Comparison of ENCODE assay signal across 14 mouse cellular contexts in the genomic region with DNA sequence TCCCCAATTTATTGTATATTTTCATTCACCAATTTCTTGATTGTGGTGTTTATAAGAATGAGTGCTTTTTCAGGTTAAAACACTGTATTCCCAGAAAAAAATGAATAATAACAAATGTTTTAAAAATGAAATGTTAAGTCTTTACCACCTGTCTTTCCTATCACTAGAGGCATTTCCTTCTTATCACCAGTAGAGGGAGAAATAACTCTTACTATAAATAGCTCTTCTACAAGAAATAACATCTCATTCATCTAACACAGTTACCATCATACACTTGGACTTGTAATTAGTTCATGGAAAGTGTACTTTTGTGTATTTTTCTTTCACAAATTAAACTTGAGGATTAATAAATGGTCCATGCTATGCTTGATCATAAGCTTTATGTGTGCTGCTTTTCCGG. TPM values are rescaled to one million over a fixed set of nuclear protein-coding genes. Genes with fewer than 3 reads are reported as not detected.
DNase-seq lines count a peak whose midpoint lies in the region; ATAC-seq lines count a peak whose summit lies in the region.
"Had no signal": no experiment of that assay in that cellular context is flagged by ENCODE, and none has a peak within 500 bp of the region (broad histone marks: within the 10 kb centered on the region; RNA-seq: fewer than 3 reads in every experiment).

No protein-coding gene starts in this region.

- no peak overlapping the region for H3K4me3 ChIP-seq in forebrain, embryonic 15.5 days
- H3K4me3 ChIP-seq in forebrain, embryonic 12.5 days (replicated peaks) = no peak overlapping the region
- no peak overlapping the region for H3K4me3 ChIP-seq in midbrain, embryonic 14.5 days (replicated peaks; ENCODE audit: low read depth, low read length)
- no peak overlapping the region for H3K4me3 ChIP-seq in midbrain, embryonic 13.5 days (replicated peaks)
- H3K4me3 ChIP-seq: heart, embryonic 13.5 days; intestine, embryonic 15.5 days; midbrain, embryonic 12.5 days had no signal

- H3K27me3 ChIP-seq in forebrain, embryonic 15.5 days = no peaks in the 10 kb centered on the region
- H3K27me3 ChIP-seq in forebrain, embryonic 12.5 days = no peaks in the 10 kb centered on the region
- no peaks in the 10 kb centered on the region for H3K27me3 ChIP-seq in midbrain, embryonic 14.5 days (ENCODE audit: control insufficient read depth, insufficient read depth, low read length)
- no peaks in the 10 kb centered on the region for H3K27me3 ChIP-seq in midbrain, embryonic 13.5 days
- H3K27me3 ChIP-seq: heart, embryonic 13.5 days; intestine, embryonic 15.5 days; midbrain, embryonic 12.5 days had no signal

- H3K36me3 ChIP-seq in forebrain, embryonic 15.5 days = no peaks in the 10 kb centered on the region
- no peaks in the 10 kb centered on the region for H3K36me3 ChIP-seq in forebrain, embryonic 12.5 days (replicated peaks)
- no peaks in the 10 kb centered on the region for H3K36me3 ChIP-seq in midbrain, embryonic 14.5 days (ENCODE audit: control insufficient read depth, insufficient read depth, low read length)
- no peaks in the 10 kb centered on the region for H3K36me3 ChIP-seq in midbrain, embryonic 13.5 days
- H3K36me3 ChIP-seq: heart, embryonic 13.5 days; intestine, embryonic 15.5 days; midbrain, embryonic 12.5 days had no signal

- DNase-seq in midbrain, embryonic 14.5 days = peak; percentile 40
- DNase-seq in adipocyte (ENCODE audit: low spot score) = peak; percentile 11
- DNase-seq in retina, postnatal 7 days (ENCODE audit: low read depth, low spot score) = peak; percentile 13
- DNase-seq in spleen, postnatal 14 days (ENCODE audit: low spot score in 2 of 2) = no peak
- no peak for DNase-seq in cerebellum, adult 11 months
- DNase-seq: adrenal gland, postnatal 25 days; cerebellum, postnatal 36 days had no signal

- no peak overlapping the region for H3K27ac ChIP-seq in forebrain, embryonic 15.5 days (replicated peaks)
- no peak overlapping the region for H3K27ac ChIP-seq in forebrain, embryonic 12.5 days
- H3K27ac ChIP-seq in midbrain, embryonic 14.5 days (replicated peaks; ENCODE audit: low read depth, low read length) = no peak overlapping the region
- no peak overlapping the region for H3K27ac ChIP-seq in midbrain, embryonic 13.5 days
- H3K27ac ChIP-seq: heart, embryonic 13.5 days; intestine, embryonic 15.5 days; liver, embryonic 14.5 days; midbrain, embryonic 12.5 days had no signal

- H3K4me1 ChIP-seq in forebrain, embryonic 15.5 days = no peaks in the 10 kb centered on the region
- H3K4me1 ChIP-seq in forebrain, embryonic 12.5 days = no peaks in the 10 kb centered on the region
- H3K4me1 ChIP-seq in midbrain, embryonic 14.5 days (ENCODE audit: control insufficient read depth, insufficient read depth, low read length) = no peaks in the 10 kb centered on the region
- H3K4me1 ChIP-seq in midbrain, embryonic 13.5 days (replicated peaks) = no peaks in the 10 kb centered on the region
- H3K4me1 ChIP-seq: heart, embryonic 13.5 days; intestine, embryonic 15.5 days; midbrain, embryonic 12.5 days had no signal

- H3K4me2 ChIP-seq in forebrain, embryonic 15.5 days (replicated peaks) = no peak overlapping the region
- no peak overlapping the region for H3K4me2 ChIP-seq in forebrain, embryonic 12.5 days
- no peak overlapping the region for H3K4me2 ChIP-seq in midbrain, embryonic 14.5 days (ENCODE audit: low read length)
- H3K4me2 ChIP-seq in midbrain, embryonic 13.5 days (replicated peaks) = no peak overlapping the region
- H3K4me2 ChIP-seq: heart, embryonic 13.5 days; intestine, embryonic 15.5 days; midbrain, embryonic 12.5 days had no signal

- ATAC-seq in forebrain, embryonic 15.5 days (replicated peaks) = 0 out of 2 replicates have a peak, but pooled peaks have one; percentile 13
- no peak for ATAC-seq in forebrain, embryonic 12.5 days (ENCODE audit: low FRiP score)
- ATAC-seq in midbrain, embryonic 14.5 days (ENCODE audit: low FRiP score, low TSS enrichment) = no peak
- no peak; the same call in 1 of the 2 replicates for ATAC-seq in midbrain, embryonic 13.5 days
- ATAC-seq: intestine, embryonic 15.5 days had no signal

- 85% methylated on average over 1 of the region's 1 CpGs for WGBS in forebrain, embryonic 15.5 days
- WGBS in forebrain, embryonic 12.5 days = 89% methylated on average over 1 of the region's 1 CpGs
- 84% methylated on average over 1 of the region's 1 CpGs for WGBS in midbrain, embryonic 14.5 days
- WGBS in midbrain, embryonic 13.5 days = 76% methylated on average over 1 of the region's 1 CpGs

- no peak overlapping the region for H3K9ac ChIP-seq in forebrain, embryonic 15.5 days (replicated peaks)
- H3K9ac ChIP-seq in forebrain, embryonic 12.5 days = no peak overlapping the region
- no peak overlapping the region for H3K9ac ChIP-seq in midbrain, embryonic 14.5 days (replicated peaks; ENCODE audit: low read length)
- no peak overlapping the region for H3K9ac ChIP-seq in midbrain, embryonic 13.5 days (replicated peaks)
- H3K9ac ChIP-seq: heart, embryonic 13.5 days; intestine, embryonic 15.5 days; liver, embryonic 14.5 days; midbrain, embryonic 12.5 days had no signal

- no peaks in the 10 kb centered on the region for H3K9me3 ChIP-seq in forebrain, embryonic 15.5 days
- H3K9me3 ChIP-seq in forebrain, embryonic 12.5 days = no peaks in the 10 kb centered on the region
- H3K9me3 ChIP-seq in midbrain, embryonic 14.5 days (ENCODE audit: control insufficient read depth, low read length) = no peaks in the 10 kb centered on the region
- H3K9me3 ChIP-seq in midbrain, embryonic 13.5 days = no peaks in the 10 kb centered on the region
- H3K9me3 ChIP-seq: heart, embryonic 13.5 days; intestine, embryonic 15.5 days; midbrain, embryonic 12.5 days had no signal

RNA-seq across cellular contexts. Expression of a gene that starts 40.5 kb away (rescaled TPM):
- 41.2 and 45.0 TPM in 2 replicates for polyA plus RNA-seq in forebrain, embryonic 15.5 days (2015; fragmentation: Nextera tagmentation; extraction: Ambion mirVana)
- polyA plus RNA-seq in forebrain, embryonic 12.5 days (2016; fragmentation: Nextera tagmentation; extraction: Ambion mirVana) = 39.3 and 39.5 TPM in 2 replicates
- polyA plus RNA-seq in midbrain, embryonic 14.5 days (2014; fragmentation: Nextera tagmentation; extraction: Ambion mirVana) = 53.2 and 56.7 TPM in 2 replicates
- polyA plus RNA-seq in midbrain, embryonic 13.5 days (2015; fragmentation: Nextera tagmentation; extraction: Ambion mirVana) = 47.8 and 50.6 TPM in 2 replicates

Comparison
In these comparisons a context has a peak if more than half of its experiments do, and no peak if none do; other contexts are left out.
1. DNase-seq: peak in midbrain, embryonic 14.5 days (single experiment), adipocyte (single experiment) and retina, postnatal 7 days (single experiment); none in spleen, postnatal 14 days (0 of 2) and cerebellum, adult 11 months (single experiment).